Mouse (Mus musculus): ENCODE measurements around the gene Lnp1. TPM values are rescaled to one million over a fixed set of nuclear protein-coding genes. Genes with fewer than 3 reads are reported as not detected.
"Not testable (repeated sequence)": the region's sequence is repeated elsewhere in the genome, so short reads cannot be mapped to it uniquely, and the experiment has no call there.

The Lnp1 gene
- not detected in 2 replicates for polyA plus RNA-seq (2015; fragmentation: Nextera tagmentation; extraction: Ambion mirVana)

GRCm38 (mm10) chr16:56928023-56928422 lies at the start of gene Lnp1:
Gene Lnp1 (minus strand): TSS chr16:56928061.
- H3K9ac ChIP-seq, result no peak within 1 kb of the TSS
- H3K9me3 ChIP-seq, result no peaks in the 10 kb centered on the region
- ATAC-seq (ENCODE audit: low read depth), result peak; percentile 43; the same call in 1 of the 2 replicates
- WGBS, result 63% methylated on average over 3 of the region's 3 CpGs
- H3K4me2 ChIP-seq, result no peak within 1 kb of the TSS
- no peaks in the 10 kb centered on the region for H3K27me3 ChIP-seq
- no peak within 1 kb of the TSS for H3K27ac ChIP-seq (replicated peaks)
- no peaks in the 10 kb centered on the region for H3K4me1 ChIP-seq (replicated peaks)
- no peak within 1 kb of the TSS for H3K4me3 ChIP-seq
- H3K36me3 ChIP-seq, result no peaks in the 10 kb centered on the region

GRCm38 (mm10) chr16:56974646-56975045 lies 46.8 kb upstream of the Lnp1 start:
- no peak overlapping the region for H3K4me2 ChIP-seq
- no peaks in the 10 kb centered on the region for H3K27me3 ChIP-seq
- no peak for ATAC-seq (ENCODE audit: low read depth)
- H3K9ac ChIP-seq, result no peak overlapping the region
- H3K4me1 ChIP-seq (replicated peaks), result no peaks in the 10 kb centered on the region
- no peak overlapping the region for H3K4me3 ChIP-seq
- H3K27ac ChIP-seq (replicated peaks), result no peak overlapping the region
- 66% methylated on average over 3 of the region's 3 CpGs for WGBS
- no peaks in the 10 kb centered on the region for H3K9me3 ChIP-seq
- H3K36me3 ChIP-seq, result no peaks in the 10 kb centered on the region

GRCm38 (mm10) chr16:56958311-56958710 lies 30.4 kb upstream of the Lnp1 start:
- not testable (repeated sequence) for H3K36me3 ChIP-seq; H3K27me3 ChIP-seq; H3K4me2 ChIP-seq; H3K9ac ChIP-seq; ATAC-seq (ENCODE audit: low read depth); H3K27ac ChIP-seq (replicated peaks); H3K4me1 ChIP-seq (replicated peaks); H3K4me3 ChIP-seq; H3K9me3 ChIP-seq
- 96% methylated on average over 2 of the region's 2 CpGs for WGBS

- Histone ChIP-seq H3K9me3 (no peaks in the 10 kb centered on the region), H3K27ac (replicated peaks) (no peak overlapping the region), H3K4me1 (replicated peaks) (no peaks in the 10 kb centered on the region), H3K4me2 (no peak overlapping the region), H3K4me3 (no peak overlapping the region), H3K36me3 (no peaks in the 10 kb centered on the region), H3K27me3 (no peaks in the 10 kb centered on the region), H3K9ac (no peak overlapping the region)
- no peak for ATAC-seq (ENCODE audit: low read depth)
- 91% methylated on average over 5 of the region's 5 CpGs for WGBS
These were observed 21.2 kb upstream of the Lnp1 start for GRCm38 (mm10) chr16:56949085-56949484.

- no peak overlapping the region for H3K4me3 ChIP-seq
- no peaks in the 10 kb centered on the region for H3K4me1 ChIP-seq (replicated peaks)
- no peaks in the 10 kb centered on the region for H3K9me3 ChIP-seq
- no peak for ATAC-seq (ENCODE audit: low read depth)
- H3K9ac ChIP-seq, result no peak overlapping the region
- H3K4me2 ChIP-seq, result no peak overlapping the region
- H3K36me3 ChIP-seq, result no peaks in the 10 kb centered on the region
- H3K27me3 ChIP-seq, result no peaks in the 10 kb centered on the region
- H3K27ac ChIP-seq (replicated peaks), result no peak overlapping the region
- WGBS, result 92% methylated on average over 2 of the region's 2 CpGs
These were observed 14.5 kb upstream of the Lnp1 start for GRCm38 (mm10) chr16:56942341-56942740.

GRCm38 (mm10) chr16:56920102-56920657 lies 7.7 kb downstream of the Lnp1 start:
- no peak overlapping the region for H3K4me2 ChIP-seq
- H3K4me1 ChIP-seq (replicated peaks), result no peaks in the 10 kb centered on the region
- H3K36me3 ChIP-seq, result no peaks in the 10 kb centered on the region
- ATAC-seq (ENCODE audit: low read depth), result peak; percentile 63
- H3K27me3 ChIP-seq, result no peaks in the 10 kb centered on the region
- H3K4me3 ChIP-seq, result no peak overlapping the region
- WGBS, result 30% methylated on average over 8 of the region's 8 CpGs
- H3K9ac ChIP-seq, result no peak overlapping the region
- no peak overlapping the region for H3K27ac ChIP-seq (replicated peaks)
- no peaks in the 10 kb centered on the region for H3K9me3 ChIP-seq

- no peak overlapping the region for H3K4me3 ChIP-seq
- whole genome bisulfite sequencing, result 84% methylated on average over 7 of the region's 7 CpGs
- no peaks in the 10 kb centered on the region for H3K36me3 ChIP-seq
- no peaks in the 10 kb centered on the region for H3K4me1 ChIP-seq (replicated peaks)
- no peak overlapping the region for H3K4me2 ChIP-seq
- no peak overlapping the region for H3K9ac ChIP-seq
- no peak overlapping the region for H3K27ac ChIP-seq (replicated peaks)
- ATAC-seq (ENCODE audit: low read depth), result no peak
- no peaks in the 10 kb centered on the region for H3K27me3 ChIP-seq
- no peaks in the 10 kb centered on the region for H3K9me3 ChIP-seq
These were observed 10.6 kb downstream of the Lnp1 start for GRCm38 (mm10) chr16:56917230-56917629.

- Histone ChIP-seq H3K9ac (no peak overlapping the region), H3K4me2 (no peak overlapping the region), H3K36me3 (no peaks in the 10 kb centered on the region), H3K9me3 (no peaks in the 10 kb centered on the region), H3K27ac (replicated peaks) (no peak overlapping the region), H3K4me3 (no peak overlapping the region), H3K27me3 (no peaks in the 10 kb centered on the region), H3K4me1 (replicated peaks) (no peaks in the 10 kb centered on the region)
- no peak for ATAC-seq (ENCODE audit: low read depth)
- 78% methylated on average over 5 of the region's 5 CpGs for WGBS
These were observed 18.9 kb downstream of the Lnp1 start for GRCm38 (mm10) chr16:56908986-56909385.

GRCm38 (mm10) chr16:56902206-56902605 lies 25.7 kb downstream of the Lnp1 start:
- H3K4me3 ChIP-seq; H3K9me3 ChIP-seq; H3K9ac ChIP-seq; H3K27me3 ChIP-seq; H3K36me3 ChIP-seq; H3K27ac ChIP-seq (replicated peaks); ATAC-seq (ENCODE audit: low read depth); H3K4me2 ChIP-seq; H3K4me1 ChIP-seq (replicated peaks): not testable (repeated sequence)
- WGBS, result 60% methylated on average over 3 of the region's 3 CpGs

GRCm38 (mm10) chr16:56891583-56891982 lies 36.3 kb downstream of the Lnp1 start:
- no peaks in the 10 kb centered on the region for H3K36me3 ChIP-seq
- H3K4me3 ChIP-seq, result no peak overlapping the region
- H3K9ac ChIP-seq, result no peak overlapping the region
- H3K4me1 ChIP-seq (replicated peaks), result no peaks in the 10 kb centered on the region
- H3K27ac ChIP-seq (replicated peaks), result no peak overlapping the region
- no peak for ATAC-seq (ENCODE audit: low read depth)
- no peak overlapping the region for H3K4me2 ChIP-seq
- H3K9me3 ChIP-seq, result no peaks in the 10 kb centered on the region
- H3K27me3 ChIP-seq, result no peaks in the 10 kb centered on the region
- 89% methylated on average over 5 of the region's 5 CpGs for WGBS

GRCm38 (mm10) chr16:56886616-56887116 lies 41.2 kb downstream of the Lnp1 start:
- H3K4me1 ChIP-seq (replicated peaks), result peaks cover 8% of the 10 kb centered on the region; the same call in 1 of the 2 replicates
- 30% methylated on average over 9 of the region's 9 CpGs for WGBS
- H3K27ac ChIP-seq (replicated peaks), result no peak overlapping the region
- no peaks in the 10 kb centered on the region for H3K9me3 ChIP-seq
- no peaks in the 10 kb centered on the region for H3K27me3 ChIP-seq
- peak overlapping the region; percentile 58 for H3K9ac ChIP-seq
- no peak for ATAC-seq (ENCODE audit: low read depth)
- peak overlapping the region; percentile 44 for H3K4me3 ChIP-seq
- H3K36me3 ChIP-seq, result no peaks in the 10 kb centered on the region
- H3K4me2 ChIP-seq, result peak overlapping the region; percentile 71

- WGBS, result 4% methylated on average over 25 of the region's 25 CpGs
- peak within 1 kb of the TSS; percentile 71 for H3K4me2 ChIP-seq
- no peaks in the 10 kb centered on the region for H3K27me3 ChIP-seq
- H3K27ac ChIP-seq (replicated peaks), result no peak within 1 kb of the TSS
- H3K36me3 ChIP-seq, result no peaks in the 10 kb centered on the region
- peak within 1 kb of the TSS; percentile 44 for H3K4me3 ChIP-seq
- ATAC-seq (ENCODE audit: low read depth), result peak; percentile 96
- H3K9ac ChIP-seq, result peak within 1 kb of the TSS; percentile 58
- H3K4me1 ChIP-seq (replicated peaks), result peaks cover 8% of the 10 kb centered on the region; the same call in 1 of the 2 replicates
- no peaks in the 10 kb centered on the region for H3K9me3 ChIP-seq
These were observed 41.8 kb downstream of the Lnp1 start, which contains the start of gene Tmem45a for GRCm38 (mm10) chr16:56885824-56886615. Gene Tmem45a (minus strand): TSS chr16:56886166.
